Mouse (Mus musculus): ENCODE data around the gene Olfr68. TPM values are rescaled to one million over a fixed set of nuclear protein-coding genes. Genes with fewer than 3 reads are reported as not detected.
"Not testable (repeated sequence)": the region's sequence is repeated elsewhere in the genome, so short reads cannot be mapped to it uniquely, and the experiment has no call there.

The Olfr68 gene
- total RNA-seq (2018; cell fraction: chromatin; rRNA removed) = not detected
- total RNA-seq (2018; cell fraction: cytosol; rRNA removed) = not detected
- not detected for total RNA-seq (2018; cell fraction: nucleus; rRNA removed)
- polyA plus RNA-seq (2018) = not detected in 3 replicates

DNA sequence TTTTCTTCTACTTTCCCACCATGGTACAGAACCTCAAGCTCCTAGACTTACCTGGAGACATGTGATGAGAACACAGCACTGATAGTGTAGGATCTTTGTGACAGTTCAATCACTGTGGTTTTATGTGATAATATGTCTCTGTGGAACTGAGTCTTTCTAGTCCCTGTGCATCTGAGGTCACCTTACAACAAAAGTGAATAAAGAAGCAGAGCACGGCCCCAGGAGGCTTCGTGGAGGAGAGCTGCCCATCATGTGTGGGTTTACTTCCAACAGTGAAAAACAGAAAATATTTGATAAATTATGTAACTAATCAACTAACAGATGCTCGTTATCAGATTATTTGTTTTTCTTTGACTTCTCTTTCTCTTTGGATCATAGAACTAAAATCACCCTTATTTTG lies at the start of gene Olfr68:
Gene Olfr68 (minus strand): TSS at position 101 of the 400 bp plus-strand sequence.
- Histone ChIP-seq H3K27ac (no peak within 1 kb of the TSS), H3K79me2 (ENCODE audit: inconsistent target) (no peaks in the 10 kb centered on the region), H3K36me3 (ENCODE audit: inconsistent target) (no peaks in the 10 kb centered on the region), H3K4me3 (ENCODE audit: inconsistent target) (no peak within 1 kb of the TSS)
- 92% methylated on average over 3 of the region's 3 CpGs for WGBS (ENCODE audit: missing documents)

- H3K36me3 ChIP-seq (ENCODE audit: inconsistent target) = no peaks in the 10 kb centered on the region
- WGBS (ENCODE audit: missing documents) = 100% methylated on average over 4 of the region's 4 CpGs
- no peak within 1 kb of the TSS for H3K4me3 ChIP-seq (ENCODE audit: inconsistent target)
- no peak within 1 kb of the TSS for H3K27ac ChIP-seq
- no peaks in the 10 kb centered on the region for H3K79me2 ChIP-seq (ENCODE audit: inconsistent target)
Measured at GRCm38 (mm10) chr7:103827808-103828207, 48.3 kb upstream of the Olfr68 start, which contains the start of gene Hbb-bs. Gene Hbb-bs, minus strand, starts transcription at chr7:103828096.

DNA sequence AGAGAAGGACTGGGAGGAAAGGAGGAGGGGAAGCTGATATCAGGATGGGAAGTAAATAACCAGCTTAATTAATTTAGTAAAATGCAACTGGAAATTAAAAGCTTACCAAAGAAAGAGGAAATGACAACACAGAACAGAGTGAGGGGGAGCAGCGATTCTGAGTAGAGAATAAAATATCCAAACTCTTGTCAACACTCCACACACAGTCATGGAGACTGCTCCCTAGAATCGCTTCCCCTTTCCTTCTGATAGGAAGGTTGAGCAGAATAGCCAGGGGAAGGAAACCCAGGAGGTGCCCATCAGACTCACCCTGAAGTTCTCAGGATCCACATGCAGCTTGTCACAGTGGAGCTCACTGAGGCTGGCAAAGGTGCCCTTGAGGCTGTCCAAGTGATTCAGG lies 47.6 kb upstream of the Olfr68 start:
- not testable (repeated sequence) for H3K4me3 ChIP-seq (ENCODE audit: inconsistent target); H3K27ac ChIP-seq; H3K36me3 ChIP-seq (ENCODE audit: inconsistent target); H3K79me2 ChIP-seq (ENCODE audit: inconsistent target)
- no CpG with 5 or more reads among the region's 2 CpGs for WGBS (ENCODE audit: missing documents)

- no peak overlapping the region for H3K4me3 ChIP-seq (ENCODE audit: inconsistent target)
- no peak overlapping the region for H3K27ac ChIP-seq
- no peaks in the 10 kb centered on the region for H3K79me2 ChIP-seq (ENCODE audit: inconsistent target)
- no peaks in the 10 kb centered on the region for H3K36me3 ChIP-seq (ENCODE audit: inconsistent target)
- WGBS (ENCODE audit: missing documents) = 92% methylated on average over 2 of the region's 3 CpGs
Measured at GRCm38 (mm10) chr7:103826255-103826887, 46.9 kb upstream of the Olfr68 start.

DNA sequence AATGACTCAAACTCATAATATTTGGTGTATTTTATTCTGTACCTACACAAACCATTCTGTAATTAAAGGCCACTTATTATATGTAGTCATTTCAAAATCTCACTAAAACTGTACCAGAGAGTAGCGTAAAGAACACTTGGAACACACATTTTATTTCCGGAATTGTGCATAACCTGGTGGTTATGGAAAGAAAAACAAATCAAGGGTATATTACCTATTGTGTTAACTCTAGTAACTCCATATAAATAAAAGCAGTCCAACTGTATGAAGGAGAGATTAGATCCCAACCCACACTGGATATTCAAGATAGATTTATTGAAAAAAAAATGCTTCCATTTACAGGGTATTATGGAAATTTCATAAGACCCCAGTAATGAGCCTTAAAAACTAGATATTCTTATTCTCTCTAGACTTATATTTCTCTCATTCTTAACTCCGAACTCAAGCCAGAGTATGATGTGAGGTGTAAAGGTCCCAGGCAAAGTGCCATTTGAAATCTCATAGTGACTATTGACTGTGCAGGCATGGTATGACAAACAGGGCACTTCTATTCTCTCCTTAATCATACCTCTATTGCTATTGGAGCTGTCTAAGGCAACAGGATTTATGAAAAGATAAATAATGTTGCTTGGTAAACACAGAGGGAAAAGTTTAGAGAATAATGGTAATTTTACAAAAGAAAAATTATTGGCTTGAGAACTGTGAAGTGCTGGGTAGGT lies 46.2 kb upstream of the Olfr68 start:
- Histone ChIP-seq H3K27ac (no peak overlapping the region), H3K79me2 (ENCODE audit: inconsistent target) (no peaks in the 10 kb centered on the region), H3K36me3 (ENCODE audit: inconsistent target) (no peaks in the 10 kb centered on the region), H3K4me3 (ENCODE audit: inconsistent target) (no peak overlapping the region)
- WGBS (ENCODE audit: missing documents) = 100% methylated on average over 3 of the region's 3 CpGs

DNA sequence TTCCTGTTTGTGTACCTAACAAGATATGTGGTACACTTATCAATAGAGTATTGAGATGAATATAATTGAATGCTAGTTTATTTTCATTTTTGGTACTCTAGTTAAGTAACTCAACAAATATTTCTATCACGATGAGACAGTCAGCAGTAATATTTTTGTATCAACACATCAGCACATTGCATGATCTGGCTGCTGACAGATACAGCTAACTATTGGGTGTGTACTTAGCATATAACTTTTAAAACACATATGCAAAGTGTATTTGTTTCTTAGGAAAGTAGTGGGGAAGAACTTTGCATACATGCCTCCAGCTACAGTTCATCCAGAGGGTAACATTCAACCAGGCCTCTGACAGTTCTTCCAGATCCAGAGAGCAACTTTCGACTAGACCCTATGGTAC lies 45.1 kb upstream of the Olfr68 start:
- no peak overlapping the region for H3K4me3 ChIP-seq (ENCODE audit: inconsistent target)
- 94% methylated on average over 2 of the region's 2 CpGs for WGBS (ENCODE audit: missing documents)
- no peaks in the 10 kb centered on the region for H3K36me3 ChIP-seq (ENCODE audit: inconsistent target)
- H3K27ac ChIP-seq = no peak overlapping the region
- no peaks in the 10 kb centered on the region for H3K79me2 ChIP-seq (ENCODE audit: inconsistent target)

DNA sequence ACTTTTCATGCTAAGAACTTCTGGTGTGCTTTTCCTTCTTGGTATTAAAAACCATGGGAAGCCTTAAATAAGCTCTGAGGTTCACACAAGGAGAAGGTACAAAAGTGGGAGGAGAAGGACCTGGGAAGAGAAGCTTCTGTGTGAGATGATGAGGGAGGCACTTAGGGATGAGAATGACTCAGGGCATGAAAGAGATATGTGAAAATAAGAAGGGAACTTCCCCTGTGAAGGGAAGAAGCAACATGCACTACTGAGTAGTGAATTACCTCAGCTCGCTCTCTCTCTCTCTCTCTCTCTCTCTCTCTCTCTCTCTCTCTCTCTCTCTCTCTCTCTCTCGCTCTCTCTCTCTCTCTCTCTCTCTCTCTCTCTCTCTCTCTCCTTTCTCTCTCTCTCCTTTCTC lies 35.6 kb upstream of the Olfr68 start:
- H3K79me2 ChIP-seq (ENCODE audit: inconsistent target); H3K36me3 ChIP-seq (ENCODE audit: inconsistent target); H3K4me3 ChIP-seq (ENCODE audit: inconsistent target); H3K27ac ChIP-seq: not testable (repeated sequence)
- no CpG with 5 or more reads among the region's 2 CpGs for WGBS (ENCODE audit: missing documents)

- WGBS (ENCODE audit: missing documents) = 100% methylated on average over 1 of the region's 3 CpGs
- Histone ChIP-seq H3K79me2 (ENCODE audit: inconsistent target) (no peaks in the 10 kb centered on the region), H3K27ac (no peak within 1 kb of the TSS), H3K4me3 (ENCODE audit: inconsistent target) (no peak within 1 kb of the TSS), H3K36me3 (ENCODE audit: inconsistent target) (no peaks in the 10 kb centered on the region)
Measured at GRCm38 (mm10) chr7:103813766-103814165, 34.3 kb upstream of the Olfr68 start, which contains the start of gene Hbb-bt. Gene Hbb-bt, minus strand, starts transcription at chr7:103813996.

DNA sequence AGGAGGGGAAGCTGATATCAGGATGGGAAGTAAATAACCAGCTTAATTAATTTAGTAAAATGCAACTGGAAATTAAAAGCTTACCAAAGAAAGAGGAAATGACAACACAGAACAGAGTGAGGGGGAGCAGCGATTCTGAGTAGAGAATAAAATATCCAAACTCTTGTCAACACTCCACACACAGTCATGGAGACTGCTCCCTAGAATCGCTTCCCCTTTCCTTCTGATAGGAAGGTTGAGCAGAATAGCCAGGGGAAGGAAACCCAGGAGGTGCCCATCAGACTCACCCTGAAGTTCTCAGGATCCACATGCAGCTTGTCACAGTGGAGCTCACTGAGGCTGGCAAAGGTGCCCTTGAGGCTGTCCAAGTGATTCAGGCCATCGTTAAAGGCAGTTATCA lies 33.7 kb upstream of the Olfr68 start:
- H3K4me3 ChIP-seq (ENCODE audit: inconsistent target); H3K27ac ChIP-seq; H3K79me2 ChIP-seq (ENCODE audit: inconsistent target); H3K36me3 ChIP-seq (ENCODE audit: inconsistent target): not testable (repeated sequence)
- WGBS (ENCODE audit: missing documents) = no CpG with 5 or more reads among the region's 3 CpGs

DNA sequence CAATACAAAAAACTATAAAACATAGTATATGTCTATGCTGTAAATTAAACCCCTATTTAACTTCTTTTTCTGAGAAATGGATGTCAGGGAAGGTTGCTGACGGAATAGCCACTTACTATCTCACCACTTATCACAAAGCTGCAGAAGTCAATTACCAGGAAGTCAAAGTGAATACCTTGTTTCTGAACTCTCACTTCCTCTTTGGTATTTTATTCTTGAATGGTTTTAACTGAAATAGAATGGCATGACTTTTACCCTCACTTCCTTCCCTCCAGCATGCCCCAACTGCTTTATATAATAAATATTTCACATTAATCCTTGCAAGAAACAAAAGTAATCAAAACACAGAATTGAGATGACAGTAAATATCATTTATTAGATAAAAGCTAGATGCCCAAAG lies 32.7 kb upstream of the Olfr68 start:
- no peak overlapping the region for H3K27ac ChIP-seq
- H3K4me3 ChIP-seq (ENCODE audit: inconsistent target) = no peak overlapping the region
- H3K36me3 ChIP-seq (ENCODE audit: inconsistent target) = no peaks in the 10 kb centered on the region
- H3K79me2 ChIP-seq (ENCODE audit: inconsistent target) = no peaks in the 10 kb centered on the region
- WGBS (ENCODE audit: missing documents) = 7% methylated on average over 1 of the region's 1 CpGs

DNA sequence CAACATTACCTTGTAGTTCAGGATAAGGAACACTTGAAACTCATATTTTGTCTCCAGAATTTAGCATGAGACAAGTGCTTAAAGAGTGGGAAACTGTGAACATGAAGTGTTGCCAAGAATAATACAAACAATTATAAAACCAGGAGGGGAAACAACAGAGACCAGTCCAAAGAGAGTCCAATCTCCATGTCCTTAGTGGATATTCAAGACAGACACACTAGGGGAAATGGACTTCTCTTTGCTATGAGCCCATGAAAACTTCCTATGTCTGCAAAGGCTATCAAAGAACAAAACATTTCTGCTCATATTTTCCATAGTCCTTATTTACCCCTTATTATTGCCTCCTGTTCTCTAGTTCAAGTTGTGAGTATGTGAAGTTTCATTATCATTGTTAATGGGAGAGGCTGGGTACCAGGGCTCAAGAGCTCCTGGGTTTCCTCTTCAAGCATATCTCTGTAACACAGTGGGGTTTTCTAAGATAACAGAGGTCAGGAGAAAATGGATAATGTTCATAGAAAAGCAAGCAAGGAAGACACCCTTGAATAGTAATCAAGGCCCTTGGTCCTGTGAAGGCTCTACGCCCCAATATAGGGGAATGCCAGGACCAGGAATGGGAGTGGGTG lies 31.8 kb upstream of the Olfr68 start:
- Histone ChIP-seq H3K79me2 (ENCODE audit: inconsistent target) (no peaks in the 10 kb centered on the region), H3K36me3 (ENCODE audit: inconsistent target) (no peaks in the 10 kb centered on the region), H3K4me3 (ENCODE audit: inconsistent target) (no peak overlapping the region), H3K27ac (no peak overlapping the region)
- no CpG with 5 or more reads among the region's 1 CpGs for WGBS (ENCODE audit: missing documents)

- Histone ChIP-seq H3K36me3 (ENCODE audit: inconsistent target) (no peaks in the 10 kb centered on the region), H3K4me3 (ENCODE audit: inconsistent target) (no peak overlapping the region), H3K27ac (no peak overlapping the region), H3K79me2 (ENCODE audit: inconsistent target) (no peaks in the 10 kb centered on the region)
- 84% methylated on average over 3 of the region's 3 CpGs for WGBS (ENCODE audit: missing documents)
Measured at GRCm38 (mm10) chr7:103810746-103811145, 31.2 kb upstream of the Olfr68 start.

GRCm38 (mm10) chr7:103810296-103810695 lies 30.8 kb upstream of the Olfr68 start:
- H3K27ac ChIP-seq = no peak overlapping the region
- H3K36me3 ChIP-seq (ENCODE audit: inconsistent target) = no peaks in the 10 kb centered on the region
- no peaks in the 10 kb centered on the region for H3K79me2 ChIP-seq (ENCODE audit: inconsistent target)
- H3K4me3 ChIP-seq (ENCODE audit: inconsistent target) = no peak overlapping the region
- 92% methylated on average over 1 of the region's 1 CpGs for WGBS (ENCODE audit: missing documents)

DNA sequence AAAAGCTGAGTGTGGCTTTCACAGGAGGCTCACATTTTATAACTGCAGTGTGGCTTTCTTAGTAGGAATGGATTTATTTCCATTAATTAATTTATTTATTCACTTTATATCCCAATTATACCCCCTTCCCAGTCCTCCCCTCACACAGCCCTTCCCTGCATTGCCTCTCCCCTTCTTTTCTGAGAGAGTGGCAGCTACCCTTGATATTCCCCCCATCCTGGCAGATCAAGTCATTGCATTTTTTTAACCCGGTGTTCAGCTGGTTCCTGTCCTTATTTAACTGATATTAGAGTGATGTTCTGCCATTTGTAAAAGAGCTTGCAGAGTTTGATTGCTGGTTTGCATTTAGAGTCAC lies 30.3 kb upstream of the Olfr68 start:
- 46% methylated on average over 1 of the region's 1 CpGs for WGBS (ENCODE audit: missing documents)
- Histone ChIP-seq H3K79me2 (ENCODE audit: inconsistent target) (no peaks in the 10 kb centered on the region), H3K36me3 (ENCODE audit: inconsistent target) (no peaks in the 10 kb centered on the region), H3K27ac (no peak overlapping the region), H3K4me3 (ENCODE audit: inconsistent target) (no peak overlapping the region)

All from macrophage (primary cell).